Mouse (Mus musculus) bone marrow, adult 2 months (tissue): ENCODE measurements around the gene Zscan21.

ENCODE experiments used
- CTCF ChIP-seq: fragments of 200-500 bp; IDR thresholded peaks from 2 replicates; pipeline ENCODE4 v1.5.1; 2011; ENCODE audit warnings: low read length, control low read depth; ENCODE audit not compliant: control insufficient read depth, insufficient read depth
- POLR2A ChIP-seq: fragments of 200-500 bp; IDR thresholded peaks from 2 replicates; pipeline ENCODE4 v1.6.1; 2011; ENCODE audit warnings: low read depth, mild to moderate bottlenecking, control low read depth, low read length, borderline replicate concordance; ENCODE audit not compliant: control insufficient read depth

DNA sequence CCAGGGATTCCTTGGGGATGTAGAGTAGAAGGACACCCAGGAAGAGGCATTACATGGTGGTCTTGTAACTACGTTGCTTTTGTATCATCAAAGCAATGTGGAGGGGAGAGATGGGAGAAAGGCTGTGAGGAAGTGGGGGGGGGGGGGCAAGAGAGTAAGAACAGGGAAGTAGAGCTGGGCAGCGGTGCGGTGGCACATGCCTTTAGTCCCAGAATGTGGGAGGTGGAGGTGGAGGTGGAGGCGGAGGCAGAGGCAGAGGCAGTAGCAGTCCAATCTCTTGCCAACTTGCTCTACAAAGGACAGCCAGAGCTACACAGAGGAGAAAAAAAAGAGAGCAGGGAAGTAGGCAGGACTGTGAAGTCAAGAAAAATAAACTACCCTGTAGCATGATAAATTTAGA lies 21.9 kb downstream of the Zscan21 start:
- TF ChIP-seq CTCF: no peak
- no peak for TF ChIP-seq POLR2A
